Comparison of ENCODE assay signal across 17 mouse cellular contexts in genomic region chr8:105942026-105942425, GRCm38 (mm10). TPM values are rescaled to one million over a fixed set of nuclear protein-coding genes. Genes with fewer than 3 reads are reported as not detected.
DNase-seq lines count a peak whose midpoint lies in the region; ATAC-seq and TF ChIP-seq lines count a peak whose summit lies in the region.
"Had no signal": no experiment of that assay in that cellular context is flagged by ENCODE, and none has a peak within 500 bp of the region (broad histone marks: within the 10 kb centered on the region; RNA-seq: fewer than 3 reads in every experiment).

No protein-coding gene starts in this region.

- H3K9ac ChIP-seq in forebrain, embryonic 11.5 days (ENCODE audit: low read length), result no peak overlapping the region
- no peak overlapping the region for H3K9ac ChIP-seq in forebrain, embryonic 12.5 days
- peak overlapping the region; percentile 5; the same call in 1 of the 2 replicates for H3K9ac ChIP-seq in liver, embryonic 11.5 days (ENCODE audit: low read depth, low read length)
- peak overlapping the region; percentile 43 for H3K9ac ChIP-seq in liver, embryonic 13.5 days
- H3K9ac ChIP-seq in liver, postnatal 0 days (replicated peaks), result peak overlapping the region; percentile 57
- H3K9ac ChIP-seq: forebrain, embryonic 15.5 days; heart, embryonic 12.5 days; hindbrain, embryonic 15.5 days had no signal

- no peak overlapping the region for H3K27ac ChIP-seq in forebrain, embryonic 11.5 days (ENCODE audit: low read depth, low read length)
- H3K27ac ChIP-seq in forebrain, embryonic 12.5 days, result no peak overlapping the region
- H3K27ac ChIP-seq in liver, embryonic 11.5 days (ENCODE audit: low read depth, low read length), result peak overlapping the region; percentile 26; the same call in 1 of the 2 replicates
- H3K27ac ChIP-seq in liver, embryonic 13.5 days, result peak overlapping the region; percentile 71
- peak overlapping the region; percentile 94 for H3K27ac ChIP-seq in liver, postnatal 0 days (ENCODE audit: low read depth)
- H3K27ac ChIP-seq: embryonic facial prominence, embryonic 12.5 days; forebrain, embryonic 15.5 days; hindbrain, embryonic 15.5 days had no signal

- 0 out of 2 replicates have a peak, but pooled peaks cover 2% of the 10 kb centered on the region for H3K4me1 ChIP-seq in forebrain, embryonic 11.5 days (replicated peaks; ENCODE audit: control insufficient read depth, insufficient read depth, low read length)
- H3K4me1 ChIP-seq in forebrain, embryonic 12.5 days, result peaks cover 10% of the 10 kb centered on the region
- H3K4me1 ChIP-seq in liver, embryonic 11.5 days (replicated peaks; ENCODE audit: control insufficient read depth, insufficient read depth, low read length), result peaks cover 19% of the 10 kb centered on the region
- peaks cover 27% of the 10 kb centered on the region for H3K4me1 ChIP-seq in liver, embryonic 13.5 days (replicated peaks)
- H3K4me1 ChIP-seq in liver, postnatal 0 days (ENCODE audit: insufficient read depth), result peaks cover 5% of the 10 kb centered on the region; the same call in 1 of the 2 replicates
- H3K4me1 ChIP-seq: embryonic facial prominence, embryonic 12.5 days had no signal

- no peaks in the 10 kb centered on the region for H3K27me3 ChIP-seq in forebrain, embryonic 11.5 days (ENCODE audit: control insufficient read depth, insufficient read depth, low read length)
- no peaks in the 10 kb centered on the region for H3K27me3 ChIP-seq in forebrain, embryonic 12.5 days
- no peaks in the 10 kb centered on the region for H3K27me3 ChIP-seq in liver, embryonic 11.5 days (replicated peaks; ENCODE audit: control insufficient read depth, insufficient read depth, low read length)
- no peaks in the 10 kb centered on the region for H3K27me3 ChIP-seq in liver, embryonic 13.5 days
- no peaks in the 10 kb centered on the region for H3K27me3 ChIP-seq in liver, postnatal 0 days (ENCODE audit: insufficient read depth, low read length)
- H3K27me3 ChIP-seq: embryonic facial prominence, embryonic 12.5 days; forebrain, embryonic 15.5 days; heart, embryonic 12.5 days; hindbrain, embryonic 15.5 days had no signal

- peak; percentile 49 for DNase-seq in forebrain, embryonic 11.5 days (ENCODE audit: low spot score)
- no peak for DNase-seq in liver, embryonic 11.5 days (ENCODE audit: low spot score)
- no peak for DNase-seq in liver, embryonic 13.5 days
- DNase-seq in liver, postnatal 0 days, result peak; percentile 69
- DNase-seq: adrenal gland, adult 2 months; adrenal gland, postnatal 25 days; cerebellum, adult 2 months; cerebellum, postnatal 14 days; gastrocnemius, postnatal 14 days had no signal

- no peaks in the 10 kb centered on the region for H3K36me3 ChIP-seq in forebrain, embryonic 11.5 days (ENCODE audit: control insufficient read depth, insufficient read depth, low read length)
- no peaks in the 10 kb centered on the region for H3K36me3 ChIP-seq in forebrain, embryonic 12.5 days (replicated peaks)
- H3K36me3 ChIP-seq in liver, embryonic 11.5 days (ENCODE audit: control insufficient read depth, insufficient read depth, low read length), result peaks cover 46% of the 10 kb centered on the region
- peaks cover 66% of the 10 kb centered on the region for H3K36me3 ChIP-seq in liver, embryonic 13.5 days
- peaks cover 17% of the 10 kb centered on the region for H3K36me3 ChIP-seq in liver, postnatal 0 days (replicated peaks; ENCODE audit: insufficient read depth, low read length)
- H3K36me3 ChIP-seq: forebrain, embryonic 15.5 days; hindbrain, embryonic 15.5 days had no signal

- WGBS in forebrain, embryonic 11.5 days, result 90% methylated on average over 11 of the region's 11 CpGs
- WGBS in forebrain, embryonic 12.5 days, result 96% methylated on average over 11 of the region's 11 CpGs
- 86% methylated on average over 11 of the region's 11 CpGs for WGBS in liver, embryonic 11.5 days
- 83% methylated on average over 11 of the region's 11 CpGs for WGBS in liver, embryonic 13.5 days (ENCODE audit: insufficient replicate concordance)
- WGBS in liver, postnatal 0 days (ENCODE audit: insufficient replicate concordance), result 73% methylated on average over 11 of the region's 11 CpGs

- TF ChIP-seq CTCF in liver, postnatal 0 days (IDR thresholded peaks at IDR 0.05; ENCODE audit: low read depth), result no peak

- H3K9me3 ChIP-seq in forebrain, embryonic 11.5 days (ENCODE audit: control insufficient read depth, low read length), result no peaks in the 10 kb centered on the region
- H3K9me3 ChIP-seq in forebrain, embryonic 12.5 days, result no peaks in the 10 kb centered on the region
- no peaks in the 10 kb centered on the region; the same call in 1 of the 2 replicates for H3K9me3 ChIP-seq in liver, embryonic 11.5 days (ENCODE audit: control insufficient read depth, low read length)
- no peaks in the 10 kb centered on the region for H3K9me3 ChIP-seq in liver, embryonic 13.5 days (replicated peaks)
- no peaks in the 10 kb centered on the region for H3K9me3 ChIP-seq in liver, postnatal 0 days (ENCODE audit: low read length)
- H3K9me3 ChIP-seq: embryonic facial prominence, embryonic 12.5 days; forebrain, embryonic 15.5 days; heart, embryonic 12.5 days; hindbrain, embryonic 15.5 days had no signal

- H3K4me3 ChIP-seq in forebrain, embryonic 11.5 days (ENCODE audit: low read depth, low read length), result no peak overlapping the region
- H3K4me3 ChIP-seq in forebrain, embryonic 12.5 days (replicated peaks), result no peak overlapping the region
- H3K4me3 ChIP-seq in liver, embryonic 11.5 days (ENCODE audit: low read depth, low read length), result peak overlapping the region; percentile 41
- peak overlapping the region; percentile 45 for H3K4me3 ChIP-seq in liver, embryonic 13.5 days (replicated peaks)
- H3K4me3 ChIP-seq in liver, postnatal 0 days (ENCODE audit: low read depth, low read length), result peak overlapping the region; percentile 45
- H3K4me3 ChIP-seq: embryonic facial prominence, embryonic 12.5 days; forebrain, embryonic 15.5 days; heart, embryonic 12.5 days; hindbrain, embryonic 15.5 days had no signal

- H3K4me2 ChIP-seq in forebrain, embryonic 11.5 days (ENCODE audit: low read depth, low read length, severe bottlenecking), result no peak overlapping the region
- no peak overlapping the region for H3K4me2 ChIP-seq in forebrain, embryonic 12.5 days
- H3K4me2 ChIP-seq in liver, embryonic 11.5 days, result peak overlapping the region; percentile 52
- H3K4me2 ChIP-seq in liver, embryonic 13.5 days, result peak overlapping the region; percentile 53
- peak overlapping the region; percentile 67 for H3K4me2 ChIP-seq in liver, postnatal 0 days (ENCODE audit: low read depth, low read length)
- H3K4me2 ChIP-seq: embryonic facial prominence, embryonic 12.5 days; forebrain, embryonic 15.5 days; heart, embryonic 12.5 days; hindbrain, embryonic 15.5 days had no signal

- ATAC-seq in forebrain, embryonic 11.5 days (replicated peaks; ENCODE audit: low FRiP score), result no peak
- ATAC-seq in forebrain, embryonic 12.5 days (ENCODE audit: low FRiP score), result no peak
- no peak for ATAC-seq in liver, embryonic 11.5 days (replicated peaks; ENCODE audit: low FRiP score)
- no peak for ATAC-seq in liver, embryonic 13.5 days (ENCODE audit: low read depth)
- peak; percentile 53 for ATAC-seq in liver, postnatal 0 days
- ATAC-seq in CD4-positive, CD25-positive, alpha-beta regulatory T cell, adult 4 months, result no peak
- ATAC-seq: forebrain, embryonic 15.5 days had no signal

- TF ChIP-seq EP300 in liver, postnatal 0 days (IDR thresholded peaks at IDR 0.05; ENCODE audit: low read depth), result no peak

RNA-seq across cellular contexts. Expression of gene Lcat, which starts 1.2 kb away (rescaled TPM):
- 0.55 and 0.60 TPM in 2 replicates for polyA plus RNA-seq in forebrain, embryonic 11.5 days (2014; fragmentation: Nextera tagmentation; extraction: Ambion mirVana)
- polyA plus RNA-seq in forebrain, embryonic 12.5 days (2016; fragmentation: Nextera tagmentation; extraction: Ambion mirVana), result 0.54 and 0.56 TPM in 2 replicates
- 32.1 and 32.7 TPM in 2 replicates for polyA plus RNA-seq in liver, embryonic 11.5 days (2014; fragmentation: Nextera tagmentation; extraction: Ambion mirVana)
- 31.2 and 33.1 TPM in 2 replicates for polyA plus RNA-seq in liver, embryonic 13.5 days (2015; fragmentation: Nextera tagmentation; extraction: Ambion mirVana)
- polyA plus RNA-seq in liver, postnatal 0 days (2015; fragmentation: Nextera tagmentation; extraction: Ambion mirVana), result 322 and 346 TPM in 2 replicates
- polyA plus RNA-seq in CD4-positive, CD25-positive, alpha-beta regulatory T cell, adult 4 months (2017; shearing (Covaris generic)), result under 1 TPM in 1 of 2 experiments, not detected in 1; 0.40 TPM

RNA-seq across cellular contexts. Expression of gene Psmb10, which starts 3.8 kb away (rescaled TPM):
- polyA plus RNA-seq in forebrain, embryonic 11.5 days (2014; fragmentation: Nextera tagmentation; extraction: Ambion mirVana), result 20.9 and 21.5 TPM in 2 replicates
- 18.9 and 22.8 TPM in 2 replicates for polyA plus RNA-seq in forebrain, embryonic 12.5 days (2016; fragmentation: Nextera tagmentation; extraction: Ambion mirVana)
- polyA plus RNA-seq in liver, embryonic 11.5 days (2014; fragmentation: Nextera tagmentation; extraction: Ambion mirVana), result 142 and 160 TPM in 2 replicates
- 68.9 and 81.6 TPM in 2 replicates for polyA plus RNA-seq in liver, embryonic 13.5 days (2015; fragmentation: Nextera tagmentation; extraction: Ambion mirVana)
- 57.1 and 62.0 TPM in 2 replicates for polyA plus RNA-seq in liver, postnatal 0 days (2015; fragmentation: Nextera tagmentation; extraction: Ambion mirVana)
- polyA plus RNA-seq in CD4-positive, CD25-positive, alpha-beta regulatory T cell, adult 4 months (2017; shearing (Covaris generic)), result 100 to 1,000 TPM; 339 to 391 TPM

RNA-seq across cellular contexts. Expression of gene Ctrl, which starts 8.4 kb away (rescaled TPM):
- 1.1 and 2.5 TPM in 2 replicates for polyA plus RNA-seq in forebrain, embryonic 11.5 days (2014; fragmentation: Nextera tagmentation; extraction: Ambion mirVana)
- polyA plus RNA-seq in forebrain, embryonic 12.5 days (2016; fragmentation: Nextera tagmentation; extraction: Ambion mirVana), result 2.4 and 3.0 TPM in 2 replicates
- 1.9 and 3.0 TPM in 2 replicates for polyA plus RNA-seq in liver, embryonic 11.5 days (2014; fragmentation: Nextera tagmentation; extraction: Ambion mirVana)
- 0.35 and 0.60 TPM in 2 replicates for polyA plus RNA-seq in liver, embryonic 13.5 days (2015; fragmentation: Nextera tagmentation; extraction: Ambion mirVana)
- polyA plus RNA-seq in liver, postnatal 0 days (2015; fragmentation: Nextera tagmentation; extraction: Ambion mirVana), result 0.16 and 0.31 TPM in 2 replicates
- polyA plus RNA-seq in CD4-positive, CD25-positive, alpha-beta regulatory T cell, adult 4 months (2017; shearing (Covaris generic)), result 1 to 10 TPM; 1.6 to 3.6 TPM

RNA-seq across cellular contexts. Expression of gene Slc12a4, which starts 23.9 kb away (rescaled TPM):
- 10.6 and 11.4 TPM in 2 replicates for polyA plus RNA-seq in forebrain, embryonic 11.5 days (2014; fragmentation: Nextera tagmentation; extraction: Ambion mirVana)
- polyA plus RNA-seq in forebrain, embryonic 12.5 days (2016; fragmentation: Nextera tagmentation; extraction: Ambion mirVana), result 12.0 and 13.0 TPM in 2 replicates
- 25.6 and 25.8 TPM in 2 replicates for polyA plus RNA-seq in liver, embryonic 11.5 days (2014; fragmentation: Nextera tagmentation; extraction: Ambion mirVana)
- 12.6 and 13.1 TPM in 2 replicates for polyA plus RNA-seq in liver, embryonic 13.5 days (2015; fragmentation: Nextera tagmentation; extraction: Ambion mirVana)
- polyA plus RNA-seq in liver, postnatal 0 days (2015; fragmentation: Nextera tagmentation; extraction: Ambion mirVana), result 5.1 and 5.2 TPM in 2 replicates
- polyA plus RNA-seq in CD4-positive, CD25-positive, alpha-beta regulatory T cell, adult 4 months (2017; shearing (Covaris generic)), result 1 to 10 TPM; 4.5 to 7.2 TPM

RNA-seq across cellular contexts. Expression of gene Dpep3, which starts 37.2 kb away (rescaled TPM):
- not detected in 2 replicates for polyA plus RNA-seq in forebrain, embryonic 11.5 days (2014; fragmentation: Nextera tagmentation; extraction: Ambion mirVana)
- not detected in 2 replicates for polyA plus RNA-seq in forebrain, embryonic 12.5 days (2016; fragmentation: Nextera tagmentation; extraction: Ambion mirVana)
- polyA plus RNA-seq in liver, embryonic 11.5 days (2014; fragmentation: Nextera tagmentation; extraction: Ambion mirVana), result not detected in 2 replicates
- polyA plus RNA-seq in liver, embryonic 13.5 days (2015; fragmentation: Nextera tagmentation; extraction: Ambion mirVana), result not detected in 2 replicates
- not detected in 2 replicates for polyA plus RNA-seq in liver, postnatal 0 days (2015; fragmentation: Nextera tagmentation; extraction: Ambion mirVana)
- polyA plus RNA-seq in CD4-positive, CD25-positive, alpha-beta regulatory T cell, adult 4 months (2017; shearing (Covaris generic)), result not detected
- polyA plus RNA-seq: cerebellum, adult 2 months; embryonic facial prominence, embryonic 12.5 days; forebrain, embryonic 15.5 days; heart, embryonic 12.5 days; heart, embryonic 16.5 days; hindbrain, embryonic 11.5 days; hindbrain, embryonic 15.5 days had no signal

Comparison
In these comparisons a context has a peak if more than half of its experiments do, and no peak if none do; other contexts are left out.
1. DNase-seq: peak in forebrain, embryonic 11.5 days (single experiment) and liver, postnatal 0 days (single experiment); none in liver, embryonic 11.5 days (single experiment) and liver, embryonic 13.5 days (single experiment).
2. H3K27ac ChIP-seq: peak in liver, embryonic 11.5 days (single experiment), liver, embryonic 13.5 days (single experiment) and liver, postnatal 0 days (single experiment); none in forebrain, embryonic 11.5 days (single experiment) and forebrain, embryonic 12.5 days (single experiment).
3. H3K4me2 ChIP-seq: peak in liver, embryonic 11.5 days (single experiment), liver, embryonic 13.5 days (single experiment) and liver, postnatal 0 days (single experiment); none in forebrain, embryonic 11.5 days (single experiment) and forebrain, embryonic 12.5 days (single experiment).
4. H3K4me3 ChIP-seq: peak in liver, embryonic 11.5 days (single experiment), liver, embryonic 13.5 days (single experiment) and liver, postnatal 0 days (single experiment); none in forebrain, embryonic 11.5 days (single experiment) and forebrain, embryonic 12.5 days (single experiment).
5. H3K9ac ChIP-seq: peak in liver, embryonic 11.5 days (single experiment), liver, embryonic 13.5 days (single experiment) and liver, postnatal 0 days (single experiment); none in forebrain, embryonic 11.5 days (single experiment) and forebrain, embryonic 12.5 days (single experiment).
6. RNA of gene Lcat, which starts 1.2 kb away (polyA plus RNA-seq): 322 to 346 TPM in liver, postnatal 0 days, 32.1 to 32.7 TPM in liver, embryonic 11.5 days and 31.2 to 33.1 TPM in liver, embryonic 13.5 days; 0.54 to 0.56 TPM in forebrain, embryonic 12.5 days, 0.55 to 0.60 TPM in forebrain, embryonic 11.5 days and 0.40 TPM in CD4-positive, CD25-positive, alpha-beta regulatory T cell, adult 4 months; every median in the first group is over 10 times any median in the second.